Mouse (Mus musculus) liver, postnatal 0 days (tissue): ENCODE results near the gene Lrmp. TPM values are rescaled to one million over a fixed set of nuclear protein-coding genes. Genes with fewer than 3 reads are reported as not detected.

Experiments used
- ATAC-seq: fragments of 200-750 bp; cut with Nextera tagmentation; 2 replicates; pipeline ENCODE4 v1.8.0; 2017; ENCODE audit warnings: mild to moderate bottlenecking, moderate library complexity
- DNase-seq: peaks from one replicate; pipeline ENCODE4 v3.0.0-alpha.2; 2016
- H3K27ac ChIP-seq: fragments of 300-500 bp; sonication (generic); 2 replicates; pipeline ENCODE4 v1.5.1; 2014; ENCODE audit warnings: antibody characterized with exemption, moderate library complexity, mild to moderate bottlenecking, low read depth
- H3K27me3 ChIP-seq: fragments of 300-500 bp; sonication (generic); 2 replicates; pipeline ENCODE4 v1.6.1; 2014; ENCODE audit warnings: low read length, control low read depth, mixed read lengths; ENCODE audit not compliant: insufficient read depth
- H3K36me3 ChIP-seq: fragments of 300-500 bp; sonication (generic); replicated peaks from 2 replicates; pipeline ENCODE4 v1.6.1; 2014; ENCODE audit warnings: mild to moderate bottlenecking, control low read depth, low read length, moderate library complexity, mixed read lengths; ENCODE audit not compliant: insufficient read depth
- H3K4me1 ChIP-seq: fragments of 300-500 bp; sonication (generic); 2 replicates; pipeline ENCODE4 v1.6.1; 2014; ENCODE audit warnings: antibody characterized with exemption, mild to moderate bottlenecking, control low read depth; ENCODE audit not compliant: insufficient read depth
- H3K4me2 ChIP-seq: fragments of 300-500 bp; sonication (generic); 2 replicates; pipeline ENCODE4 v1.6.1; 2014; ENCODE audit warnings: low read depth, mild to moderate bottlenecking, low read length, moderate library complexity, mixed read lengths
- H3K4me3 ChIP-seq: fragments of 300-500 bp; sonication (generic); 2 replicates; pipeline ENCODE4 v1.5.1; 2014; ENCODE audit warnings: low read depth, low read length
- H3K9ac ChIP-seq: fragments of 300-500 bp; sonication (generic); replicated peaks from 2 replicates; pipeline ENCODE4 v1.6.1; 2014; ENCODE audit warnings: mild to moderate bottlenecking, moderate library complexity
- H3K9me3 ChIP-seq: fragments of 300-500 bp; sonication (generic); 2 replicates; pipeline ENCODE4 v1.6.1; 2016; ENCODE audit warnings: mild to moderate bottlenecking, control low read depth, low read length, mixed read lengths
- CTCF ChIP-seq: sonication (generic); IDR thresholded peaks from 2 replicates; pipeline ENCODE4 v1.5.1; 2016; ENCODE audit warnings: antibody characterized with exemption, low read depth
- EP300 ChIP-seq: IDR thresholded peaks from 2 replicates; pipeline ENCODE4 v1.6.1; 2016; ENCODE audit warnings: antibody characterized with exemption, low read depth, mild to moderate bottlenecking
- WGBS: fragments of 180-500 bp; shearing (Covaris S2); extraction: QIAGEN DNeasy Blood & Tissue Kit; methylation state at CpG from one replicate; pipeline ENCODE4 v1.1.7; 2014; ENCODE audit not compliant: insufficient replicate concordance; 5-methylcytosine and 5-hydroxymethylcytosine counted together
- polyA plus RNA-seq: library from polyadenylated mRNA; unstranded; fragments of >200 nt; fragmentation: Nextera tagmentation; extraction: Ambion mirVana; gene quantifications from 2 replicates; pipeline ENCODE4 v1.2.1, GENCODE M21; 2015

Lrmp gene
- polyA plus RNA-seq: 26.8 and 28.0 TPM in 2 replicates

DNA sequence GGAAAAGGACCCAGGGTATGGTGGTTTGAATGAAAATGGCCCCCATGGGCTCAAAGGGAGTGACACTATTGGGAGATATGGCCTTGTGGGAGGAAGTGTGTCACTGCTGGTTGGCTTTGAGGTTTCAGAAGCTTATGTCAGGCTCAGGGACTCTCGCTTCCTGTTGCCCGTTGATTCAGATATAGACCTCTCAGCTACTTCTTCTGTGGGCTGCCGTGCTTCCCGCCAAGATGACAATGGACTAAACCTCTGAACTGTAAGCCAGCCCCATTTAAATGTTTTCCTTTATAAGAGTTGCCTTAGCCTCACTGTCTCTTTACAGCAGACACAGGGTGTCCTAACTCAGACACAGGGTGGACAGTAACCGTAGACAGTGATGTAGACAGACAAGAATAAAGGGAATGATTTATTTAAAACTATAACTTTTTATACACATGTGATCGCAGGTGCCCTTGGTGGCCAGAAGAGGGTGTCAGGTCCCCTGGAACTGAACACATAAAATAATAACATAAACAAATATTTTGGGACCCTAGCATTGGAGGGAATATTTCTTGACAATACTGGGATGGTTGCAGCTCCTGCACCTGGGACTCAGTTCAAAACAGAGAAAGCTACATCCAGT is at the start of gene Lrmp:
Gene Lrmp (plus strand): TSS at position 178 of the 622 bp plus-strand sequence.
- Histone ChIP-seq H3K27me3 (no peaks in the 10 kb centered on the region), H3K9me3 (no peaks in the 10 kb centered on the region), H3K36me3 (no peaks in the 10 kb centered on the region), H3K9ac (no peak within 1 kb of the TSS), H3K4me2 (peak within 1 kb of the TSS; percentile 45), H3K4me1 (peaks cover 16% of the 10 kb centered on the region), H3K4me3 (peak within 1 kb of the TSS; percentile 5), H3K27ac (peak within 1 kb of the TSS; percentile 76)
- no peak for DNase-seq
- no peak for TF ChIP-seq CTCF
- TF ChIP-seq EP300: no peak; the same call in 1 of the 2 replicates
- WGBS: 42% methylated on average over 6 of the region's 6 CpGs
- ATAC-seq: peak; percentile 70

- Histone ChIP-seq H3K4me3 (no peak overlapping the region), H3K36me3 (no peaks in the 10 kb centered on the region), H3K4me1 (no peaks in the 10 kb centered on the region), H3K27me3 (no peaks in the 10 kb centered on the region), H3K9me3 (no peaks in the 10 kb centered on the region), H3K4me2 (no peak overlapping the region), H3K27ac (no peak overlapping the region), H3K9ac (no peak overlapping the region)
- 61% methylated on average over 6 of the region's 6 CpGs for WGBS
- TF ChIP-seq CTCF (no peak), EP300 (no peak)
- ATAC-seq (no peak), DNase-seq (peak; percentile 9)
Measured at GRCm38 (mm10) chr6:145066416-145066815, 49.0 kb upstream of the Lrmp start.

GRCm38 (mm10) chr6:145067679-145068078 is 47.8 kb upstream of the Lrmp start:
- H3K4me2 ChIP-seq: no peak overlapping the region
- no peaks in the 10 kb centered on the region for H3K9me3 ChIP-seq
- H3K4me1 ChIP-seq: no peaks in the 10 kb centered on the region
- DNase-seq (peak; percentile 10), ATAC-seq (no peak)
- 65% methylated on average over 8 of the region's 8 CpGs for WGBS
- H3K27ac ChIP-seq: no peak overlapping the region
- no peak overlapping the region for H3K4me3 ChIP-seq
- TF ChIP-seq CTCF (no peak), EP300 (no peak)
- no peak overlapping the region for H3K9ac ChIP-seq
- no peaks in the 10 kb centered on the region for H3K27me3 ChIP-seq
- H3K36me3 ChIP-seq: no peaks in the 10 kb centered on the region

GRCm38 (mm10) chr6:145069397-145069796 is 46.1 kb upstream of the Lrmp start:
- no peak overlapping the region for H3K4me3 ChIP-seq
- H3K27me3 ChIP-seq: peaks cover 8% of the 10 kb centered on the region
- H3K4me1 ChIP-seq: no peaks in the 10 kb centered on the region
- no peaks in the 10 kb centered on the region for H3K36me3 ChIP-seq
- peak; percentile 4 for DNase-seq
- TF ChIP-seq EP300 (no peak), CTCF (no peak)
- no peak overlapping the region for H3K9ac ChIP-seq
- 67% methylated on average over 7 of the region's 7 CpGs for WGBS
- H3K4me2 ChIP-seq: no peak overlapping the region
- no peak for ATAC-seq
- no peak overlapping the region for H3K27ac ChIP-seq
- H3K9me3 ChIP-seq: no peaks in the 10 kb centered on the region

- Histone ChIP-seq H3K4me3 (no peak overlapping the region), H3K36me3 (no peaks in the 10 kb centered on the region), H3K9me3 (no peaks in the 10 kb centered on the region), H3K4me1 (no peaks in the 10 kb centered on the region), H3K27ac (no peak overlapping the region), H3K27me3 (peaks cover 11% of the 10 kb centered on the region), H3K9ac (no peak overlapping the region), H3K4me2 (no peak overlapping the region)
- no peak for ATAC-seq
- WGBS: 36% methylated on average over 2 of the region's 2 CpGs
- no peak for TF ChIP-seq CTCF
- TF ChIP-seq EP300: no peak
- peak; percentile 6 for DNase-seq
Measured at GRCm38 (mm10) chr6:145069921-145070320, 45.5 kb upstream of the Lrmp start.

GRCm38 (mm10) chr6:145074461-145074860 is 41.0 kb upstream of the Lrmp start:
- no peak overlapping the region for H3K9ac ChIP-seq
- no peak overlapping the region for H3K4me3 ChIP-seq
- peaks cover 4% of the 10 kb centered on the region for H3K4me1 ChIP-seq
- ATAC-seq: no peak
- H3K36me3 ChIP-seq: no peaks in the 10 kb centered on the region
- no peak overlapping the region for H3K4me2 ChIP-seq
- no peak for DNase-seq
- no peak overlapping the region for H3K27ac ChIP-seq
- TF ChIP-seq EP300 (no peak), CTCF (no peak)
- H3K9me3 ChIP-seq: no peaks in the 10 kb centered on the region
- H3K27me3 ChIP-seq: peaks cover 26% of the 10 kb centered on the region

DNA sequence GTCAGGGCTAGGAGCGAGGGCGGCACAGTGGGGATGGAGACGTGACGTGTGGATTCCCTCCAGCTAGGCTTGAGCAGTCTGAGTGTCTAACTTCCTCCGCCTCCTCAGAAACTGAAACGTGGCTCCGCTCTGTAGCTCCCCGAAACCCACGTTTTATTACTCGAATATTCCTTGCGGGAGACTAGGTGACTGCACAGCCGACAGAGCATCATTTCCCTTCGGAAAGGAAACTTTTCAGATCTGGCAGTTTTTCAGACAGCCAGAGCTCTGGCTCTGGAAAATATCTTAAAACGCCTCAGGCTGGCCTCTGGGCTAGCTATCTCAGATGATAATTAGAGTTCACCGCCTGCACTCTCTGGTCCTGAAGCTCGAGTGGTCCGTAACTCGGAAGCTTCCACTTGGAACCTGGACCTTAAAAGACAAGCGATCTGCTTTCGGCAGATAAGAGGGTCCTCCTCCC is 40.3 kb upstream of the Lrmp start:
- Histone ChIP-seq H3K9me3 (no peaks in the 10 kb centered on the region), H3K4me2 (peak overlapping the region; percentile 64), H3K27me3 (peaks cover 26% of the 10 kb centered on the region), H3K9ac (no peak overlapping the region; the same call in 1 of the 2 replicates), H3K4me3 (peak overlapping the region; percentile 39), H3K4me1 (peaks cover 4% of the 10 kb centered on the region), H3K27ac (no peak overlapping the region), H3K36me3 (no peaks in the 10 kb centered on the region)
- peak; percentile 10 for DNase-seq
- WGBS: 1% methylated on average over 20 of the region's 20 CpGs
- ATAC-seq: no peak
- TF ChIP-seq EP300 (no peak), CTCF (no peak)
